Mouse (Mus musculus) MEL (cell line): ENCODE results near the gene Kif26b. TPM values are rescaled to one million over a fixed set of nuclear protein-coding genes. Genes with fewer than 3 reads are reported as not detected.

Experiments used
- DNase-seq: peaks from one replicate; pipeline ENCODE4 v3.0.0; 2011; ENCODE audit warnings: low read depth, low spot score
- H3K27ac ChIP-seq: 2 replicates; pipeline ENCODE4 v1.5.1; 2012; ENCODE audit warnings: low read depth, mild to moderate bottlenecking, control low read depth, low read length, moderate library complexity; ENCODE audit not compliant: control insufficient read depth
- H3K27me3 ChIP-seq, 2 experiments: fragments of 150-350 bp in 1 of 2; sonication (generic) in 1 of 2; 2 replicates each; pipeline ENCODE4 v1.6.1; 2012; ENCODE audit warnings: low read length in 2 of 2, mild to moderate bottlenecking in 2 of 2, improper control_type of control experiment in 1 of 2, moderate library complexity in 1 of 2; ENCODE audit not compliant: insufficient read depth in 2 of 2, control insufficient read depth in 1 of 2
- H3K36me3 ChIP-seq, 2 experiments: 2 replicates each; pipeline ENCODE4 v1.6.1; 2012 to 2014; ENCODE audit warnings: low read length in 2 of 2, improper control_type of control experiment in 1 of 2, inconsistent platforms in 1 of 2, mild to moderate bottlenecking in 1 of 2; ENCODE audit not compliant: insufficient read depth in 2 of 2, control insufficient read depth in 1 of 2
- H3K4me1 ChIP-seq, 2 experiments: fragments of 150-350 bp in 1 of 2; sonication (generic) in 1 of 2; 2 replicates each; pipeline ENCODE4 v1.6.1; 2012; ENCODE audit warnings: low read length in 2 of 2, improper control_type of control experiment in 1 of 2, mild to moderate bottlenecking in 1 of 2; ENCODE audit not compliant: insufficient read depth in 2 of 2, control insufficient read depth in 1 of 2
- H3K4me3 ChIP-seq, 2 experiments: fragments of 150-350 bp in 1 of 2; sonication (generic) in 1 of 2; 2 replicates each; pipeline ENCODE4 v1.5.1; 2012; ENCODE audit warnings: low read depth in 2 of 2, low read length in 2 of 2, mild to moderate bottlenecking in 2 of 2, moderate library complexity in 2 of 2, control low read depth in 1 of 2, improper control_type of control experiment in 1 of 2; ENCODE audit not compliant: control insufficient read depth in 1 of 2, insufficient read depth in 1 of 2
- H3K79me2 ChIP-seq: 2 replicates; pipeline ENCODE4 v1.6.1; 2012; ENCODE audit warnings: mild to moderate bottlenecking, low read length, moderate library complexity; ENCODE audit not compliant: control insufficient read depth, poor library complexity, insufficient read depth
- H3K9ac ChIP-seq: 2 replicates; pipeline ENCODE4 v1.6.1; 2012; ENCODE audit warnings: low read depth, mild to moderate bottlenecking, control low read depth, low read length, moderate library complexity; ENCODE audit not compliant: control insufficient read depth, poor library complexity, severe bottlenecking
- H3K9me3 ChIP-seq: fragments of 150-350 bp; sonication (generic); replicated peaks from 2 replicates; pipeline ENCODE4 v1.6.1; 2012; ENCODE audit warnings: mild to moderate bottlenecking, low read length, improper control_type of control experiment, moderate library complexity; ENCODE audit not compliant: insufficient read depth
- CTCF ChIP-seq, 3 experiments: IDR thresholded peaks in 2 of 3; conservative IDR thresholded peaks in 1 of 3; 2 replicates each; pipeline ENCODE4 v1.5.1; 2011 to 2012; ENCODE audit warnings: low read length in 3 of 3, low read depth in 2 of 3, mild to moderate bottlenecking in 2 of 3, improper control_type of control experiment in 1 of 3, inconsistent platforms in 1 of 3, mixed read lengths in 1 of 3, moderate library complexity in 1 of 3; ENCODE audit not compliant: control insufficient read depth in 1 of 3, insufficient read depth in 1 of 3, poor library complexity in 1 of 3, severe bottlenecking in 1 of 3
- ELF1 ChIP-seq: IDR thresholded peaks from 2 replicates; pipeline ENCODE4 v1.6.1; 2014; ENCODE audit warnings: low read depth, mild to moderate bottlenecking, inconsistent platforms, low read length, improper control_type of control experiment, moderate library complexity
- EP300 ChIP-seq, 2 experiments: IDR thresholded peaks; 2 replicates each; pipeline ENCODE4 v1.6.1; 2011; ENCODE audit warnings: improper control_type of control experiment in 2 of 2, low read length in 2 of 2, low read depth in 1 of 2, mild to moderate bottlenecking in 1 of 2
- ETS1 ChIP-seq: IDR thresholded peaks from 2 replicates; pipeline ENCODE4 v1.6.1; 2012; ENCODE audit warnings: low read depth, mild to moderate bottlenecking, inconsistent platforms, low read length, improper control_type of control experiment, moderate library complexity
- HCFC1 ChIP-seq: IDR thresholded peaks from 2 replicates; pipeline ENCODE4 v1.6.1; 2012; ENCODE audit warnings: low read depth, mild to moderate bottlenecking, inconsistent platforms, low read length, improper control_type of control experiment, moderate library complexity
- KAT2A ChIP-seq: conservative IDR thresholded peaks from 2 replicates; pipeline ENCODE4 v1.6.1; 2012; ENCODE audit warnings: low read depth, low read length, improper control_type of control experiment, inconsistent platforms
- MAZ ChIP-seq: IDR thresholded peaks from 2 replicates; pipeline ENCODE4 v1.6.1; 2012; ENCODE audit warnings: low read depth, mild to moderate bottlenecking, inconsistent platforms, low read length, improper control_type of control experiment
- MXI1 ChIP-seq: IDR thresholded peaks from 2 replicates; pipeline ENCODE4 v1.6.1; 2011; ENCODE audit warnings: mild to moderate bottlenecking, low read depth, low read length, improper control_type of control experiment
- NRF1 ChIP-seq: IDR thresholded peaks from 2 replicates; pipeline ENCODE4 v1.6.1; 2014; ENCODE audit warnings: low read depth, mild to moderate bottlenecking, inconsistent platforms, low read length, improper control_type of control experiment, moderate library complexity; ENCODE audit not compliant: poor library complexity, insufficient read depth, severe bottlenecking
- RAD21 ChIP-seq: IDR thresholded peaks from 2 replicates; pipeline ENCODE4 v1.6.1; 2011; ENCODE audit warnings: mild to moderate bottlenecking, low read depth, low read length, improper control_type of control experiment
- SMC3 ChIP-seq: IDR thresholded peaks from 2 replicates; pipeline ENCODE4 v1.6.1; 2011; ENCODE audit warnings: low read depth, low read length, improper control_type of control experiment
- TBP ChIP-seq: IDR thresholded peaks from 2 replicates; pipeline ENCODE4 v1.8.0; 2011; ENCODE audit warnings: low read depth, low read length, improper control_type of control experiment
- TCF12 ChIP-seq: IDR thresholded peaks from 2 replicates; pipeline ENCODE4 v1.6.1; 2014; ENCODE audit warnings: low read depth, mild to moderate bottlenecking, inconsistent platforms, low read length, improper control_type of control experiment, moderate library complexity
- USF1 ChIP-seq: IDR thresholded peaks from 2 replicates; pipeline ENCODE4 v1.6.1; 2014; ENCODE audit warnings: low read depth, mild to moderate bottlenecking, inconsistent platforms, low read length, improper control_type of control experiment, moderate library complexity
- USF2 ChIP-seq, 2 experiments: IDR thresholded peaks; 2 replicates each; pipeline ENCODE4 v1.6.1; 2011 to 2012; ENCODE audit warnings: improper control_type of control experiment in 2 of 2, low read length in 2 of 2, borderline replicate concordance in 1 of 2, inconsistent platforms in 1 of 2, low read depth in 1 of 2, mild to moderate bottlenecking in 1 of 2; ENCODE audit not compliant: insufficient read depth in 1 of 2
- ZC3H11A ChIP-seq: IDR thresholded peaks from 2 replicates; pipeline ENCODE4 v1.6.1; 2012; ENCODE audit warnings: low read depth, mild to moderate bottlenecking, inconsistent platforms, low read length, improper control_type of control experiment
- ZNF384 ChIP-seq: IDR thresholded peaks from 2 replicates; pipeline ENCODE4 v1.6.1; 2012; ENCODE audit warnings: low read depth, mild to moderate bottlenecking, inconsistent platforms, low read length, improper control_type of control experiment
- polyA plus RNA-seq, 2 experiments: library from polyadenylated mRNA; stranded (reverse) in 1 of 2; unstranded in 1 of 2; fragments of >175 nt in 1 of 2; fragments of >200 nt in 1 of 2; gene quantifications; 2 replicates each; pipeline versions ENCODE4 v1.2.1 to v1.2.4; 2012; ENCODE audit warnings: low replicate concordance in 2 of 2, low read depth in 1 of 2; ENCODE audit not compliant: insufficient read length in 2 of 2, insufficient read depth in 1 of 2, missing spikeins in 1 of 2
- total RNA-seq: library from RNA; depleted of rRNA; stranded (reverse); fragments of 300-350 nt; gene quantifications from 2 replicates; pipeline ENCODE4 v1.2.3, GENCODE M21; 2012

Gene Kif26b
- total and polyA plus RNA-seq, 3 experiments, result 0.08 to 0.50 TPM; not detected in 1

DNA sequence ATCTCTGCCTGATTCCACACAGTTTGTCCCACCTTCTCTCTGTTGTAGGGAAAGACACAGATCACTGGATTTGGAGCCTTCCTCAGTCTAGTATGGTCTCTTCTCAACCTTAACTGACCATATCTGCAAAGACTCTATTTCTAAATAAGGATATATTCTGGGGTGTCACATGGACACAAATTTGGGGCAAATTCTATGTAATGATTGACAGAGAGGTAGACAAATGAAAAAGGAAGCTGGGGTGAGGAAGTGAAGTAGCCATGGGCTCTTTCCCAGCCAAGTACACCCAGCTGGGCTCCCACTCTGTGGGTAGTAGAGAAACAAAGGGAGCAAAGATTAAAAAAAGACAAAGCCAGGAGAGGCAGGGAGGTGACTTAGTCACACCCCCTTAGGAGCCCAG lies 158.0 kb downstream of the Kif26b start:
- H3K9me3 ChIP-seq, result no peaks in the 10 kb centered on the region
- DNase-seq, result peak; percentile 69
- peak; percentile 60; the same call in 1 of the 2 replicates for TF ChIP-seq USF1
- no peak for TF ChIP-seq USF2 (IDR thresholded peaks at IDR 0.05; ENCODE audit: borderline replicate concordance in 1 of 2, insufficient read depth in 1 of 2, low read depth in 1 of 2, low read length in 2 of 2)
- TF ChIP-seq MAZ, result 0 out of 2 replicates have a peak, but pooled peaks have one; percentile 28
- no peak for TF ChIP-seq MXI1
- TF ChIP-seq ETS1, result peak; percentile 75
- peak; percentile 36; the same call in 1 of the 2 replicates for TF ChIP-seq ELF1
- TF ChIP-seq NRF1, result no peak
- TF ChIP-seq TCF12, result 0 out of 2 replicates have a peak, but pooled peaks have one; percentile 11
- 0 out of 2 replicates have a peak, but pooled peaks have one; percentile 18 for TF ChIP-seq TBP
- 0 out of 2 replicates have a peak, but pooled peaks have one; percentile 9 for TF ChIP-seq ZNF384
- H3K79me2 ChIP-seq, result no peaks in the 10 kb centered on the region
- peak overlapping the region; percentile 44; the same call in 1 of the 2 replicates for H3K27ac ChIP-seq
- H3K4me1 ChIP-seq, result peaks cover 26 to 47% of the 10 kb centered on the region in 2 experiments
- H3K4me3 ChIP-seq, result no peak overlapping the region
- peaks cover 0 to 36% of the 10 kb centered on the region in 2 experiments; a peak in 2 of 4 replicates for H3K36me3 ChIP-seq
- H3K9ac ChIP-seq, result no peak overlapping the region
- no peaks in the 10 kb centered on the region for H3K27me3 ChIP-seq

DNA sequence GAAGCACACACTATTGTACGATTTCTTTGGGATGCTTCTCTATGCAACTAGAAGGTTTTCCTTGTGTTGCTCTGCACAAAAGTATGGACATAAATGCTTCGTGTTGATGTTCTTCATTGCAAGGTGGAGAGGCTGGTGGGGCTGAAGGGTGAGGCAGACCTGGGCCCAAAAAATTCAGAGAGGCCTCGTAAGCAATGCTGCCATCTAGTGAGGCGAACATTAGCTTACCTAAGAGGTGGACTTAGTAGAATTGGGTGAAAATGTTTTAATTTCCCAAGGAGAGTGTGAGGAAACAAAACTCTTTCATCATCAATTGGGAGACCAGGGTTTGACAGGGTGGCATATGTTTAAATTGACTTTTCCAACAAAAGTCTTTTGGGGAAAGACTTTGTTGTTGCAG lies 160.6 kb downstream of the Kif26b start:
- Histone ChIP-seq H3K4me1 (peaks cover 21 to 30% of the 10 kb centered on the region in 2 experiments), H3K4me3 (no peak overlapping the region), H3K9ac (no peak overlapping the region), H3K9me3 (no peaks in the 10 kb centered on the region), H3K36me3 (peaks cover 0 to 29% of the 10 kb centered on the region in 2 experiments; a peak in 2 of 4 replicates), H3K79me2 (no peaks in the 10 kb centered on the region), H3K27me3 (no peaks in the 10 kb centered on the region), H3K27ac (no peak overlapping the region)
- TF ChIP-seq CTCF (IDR thresholded peaks at IDR 0.05 in 2 of 3, conservative IDR thresholded peaks at IDR 0.05 in 1 of 3; ENCODE audit: control insufficient read depth in 1 of 3, insufficient read depth in 1 of 3, low read depth in 2 of 3, low read length in 3 of 3, poor library complexity in 1 of 3, severe bottlenecking in 1 of 3) (peak in 2 of 3 experiments; percentile 20 to 60; a peak in 2 of 6 replicates), HCFC1 (no peak), ZC3H11A (peak; percentile 74), SMC3 (peak; percentile 72), MAZ (no peak), KAT2A (no peak), EP300 (IDR thresholded peaks at IDR 0.05; ENCODE audit: low read depth in 1 of 2, low read length in 2 of 2) (no peak), RAD21 (peak; percentile 61), NRF1 (no peak)
- DNase-seq, result no peak
